Comparison of ENCODE assay signal across 11 mouse cellular contexts in the genomic region with DNA sequence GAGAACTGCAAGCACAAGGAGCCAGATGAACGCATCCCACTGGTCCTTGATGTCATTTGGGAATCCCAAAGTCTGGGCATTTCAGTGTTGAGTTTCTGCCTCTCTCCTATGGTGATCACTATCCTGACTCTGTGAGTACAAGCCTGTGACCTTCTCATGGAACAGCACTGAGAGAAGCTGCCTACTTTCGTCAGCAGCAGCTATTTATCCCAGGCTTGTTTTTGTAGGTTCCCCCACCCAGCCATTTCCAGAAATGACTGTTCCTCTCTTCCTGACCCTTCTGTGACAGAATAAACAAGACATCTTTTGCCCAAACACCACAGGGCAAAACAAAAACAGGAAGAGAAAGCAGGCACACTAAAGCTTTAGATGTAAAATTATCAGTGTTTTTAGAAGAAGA.
"Had no signal": no experiment of that assay in that cellular context is flagged by ENCODE, and none has a peak within 500 bp of the region (broad histone marks: within the 10 kb centered on the region; RNA-seq: fewer than 3 reads in every experiment).

No protein-coding gene starts in this region.

- DNase-seq: kidney, adult 11 months; kidney, postnatal 36 days; midbrain, embryonic 14.5 days; thymus, adult 18-20 months; thymus, postnatal 25 days had no signal

- H3K27ac ChIP-seq: layer of hippocampus, adult 2 months; limb, embryonic 13.5 days; lung, embryonic 15.5 days; midbrain, embryonic 10.5 days; neural tube, embryonic 12.5 days had no signal

- H3K4me3 ChIP-seq: layer of hippocampus, adult 2 months; limb, embryonic 13.5 days; lung, embryonic 15.5 days; midbrain, embryonic 10.5 days; neural tube, embryonic 12.5 days had no signal

- H3K4me2 ChIP-seq: limb, embryonic 13.5 days; liver, embryonic 11.5 days; lung, embryonic 15.5 days; neural tube, embryonic 12.5 days had no signal

- H3K36me3 ChIP-seq: lung, embryonic 15.5 days had no signal

- H3K9me3 ChIP-seq: limb, embryonic 13.5 days; lung, embryonic 15.5 days; midbrain, embryonic 10.5 days; neural tube, embryonic 12.5 days had no signal

- H3K9ac ChIP-seq: limb, embryonic 13.5 days; lung, embryonic 15.5 days; neural tube, embryonic 12.5 days had no signal

- H3K27me3 ChIP-seq: limb, embryonic 13.5 days; lung, embryonic 15.5 days; neural tube, embryonic 12.5 days had no signal
